Mouse (Mus musculus): ENCODE measurements around the gene Sox8.
A peak's percentile ranks its signal among the peaks of the same experiment; 100 is the strongest.

Gene Sox8

DNA sequence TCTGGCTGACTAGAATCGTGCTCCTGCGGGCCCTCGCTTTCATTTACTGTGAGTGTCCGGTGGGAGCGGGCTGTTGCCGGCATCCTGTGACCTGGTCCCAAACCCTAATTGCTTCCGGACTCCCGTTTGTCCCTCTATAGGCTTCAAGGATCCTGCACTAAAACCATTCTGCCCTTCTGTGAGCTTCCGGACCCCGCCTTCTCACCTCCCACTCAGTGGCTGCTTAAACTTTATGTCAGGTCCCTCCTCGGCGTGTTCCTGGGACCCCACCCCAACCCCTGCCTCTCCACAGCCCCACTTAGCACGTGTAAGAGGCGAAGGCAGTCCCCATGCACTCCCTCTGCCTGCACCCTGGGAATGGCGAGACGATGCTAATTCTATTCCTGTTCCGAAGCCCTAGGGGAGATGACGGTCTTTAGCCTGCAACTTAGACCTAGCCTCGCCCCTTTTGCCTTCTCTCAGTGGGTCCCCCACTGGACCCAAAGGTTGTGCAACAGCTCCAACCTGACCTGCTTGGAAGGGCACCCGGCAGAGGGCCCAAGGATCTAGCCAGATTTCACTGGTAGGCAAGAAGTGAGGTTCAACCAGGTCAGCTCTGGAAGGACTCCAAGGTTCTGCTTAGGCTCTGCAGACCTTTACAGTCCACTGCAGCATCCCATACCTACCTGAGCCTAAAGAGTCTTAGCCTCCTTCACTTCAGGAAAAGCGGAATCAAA, 9.0 kb upstream of the Sox8 start:
- DNase-seq (ENCODE audit: low spot score) = no peak

DNA sequence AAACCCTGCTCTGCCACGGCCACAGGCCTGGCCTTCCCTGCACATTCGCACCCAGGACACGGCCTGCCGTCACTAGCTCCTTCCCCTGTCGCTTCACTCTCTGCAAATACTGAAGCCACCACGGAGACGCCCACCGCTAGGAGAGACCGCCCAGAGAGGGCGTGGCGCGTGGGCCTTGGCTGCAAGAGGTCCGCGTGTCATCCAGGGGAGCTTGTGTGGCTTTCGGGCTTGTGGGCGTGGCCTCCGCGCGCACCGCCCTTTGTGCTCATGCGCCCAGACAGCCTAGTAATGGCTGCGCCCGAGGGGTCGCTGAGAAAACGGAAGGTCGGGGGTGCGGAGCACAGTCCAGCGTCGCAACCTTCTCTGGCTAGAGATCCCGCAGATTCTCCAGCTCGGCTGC, 8.4 kb upstream of the Sox8 start, which contains the start of gene Lmf1:
Lmf1 (plus strand) TSS at position 166 of the 400 bp plus-strand sequence.
- DNase-seq (ENCODE audit: low spot score) = peak; percentile 95

DNA sequence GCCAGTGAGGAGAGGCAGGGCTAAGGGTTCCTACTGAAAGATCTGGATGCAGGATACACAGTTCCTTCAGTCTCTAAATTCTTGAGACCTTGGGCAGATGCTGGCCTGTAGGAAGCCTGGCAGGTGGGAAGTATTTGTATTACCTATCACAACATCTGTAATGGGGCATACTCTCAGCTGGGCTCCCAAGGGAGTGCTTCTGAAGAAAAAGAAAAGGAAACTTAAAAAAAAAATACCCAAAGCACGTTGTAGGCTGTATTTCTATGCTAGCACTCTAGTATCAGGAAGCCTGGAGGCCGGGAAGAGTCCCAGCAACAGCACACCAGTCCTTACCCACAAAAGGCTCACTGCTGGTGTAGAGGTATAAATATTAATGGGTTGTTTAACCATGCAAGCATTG, 7.2 kb upstream of the Sox8 start:
- DNase-seq (ENCODE audit: low spot score) = no peak

DNA sequence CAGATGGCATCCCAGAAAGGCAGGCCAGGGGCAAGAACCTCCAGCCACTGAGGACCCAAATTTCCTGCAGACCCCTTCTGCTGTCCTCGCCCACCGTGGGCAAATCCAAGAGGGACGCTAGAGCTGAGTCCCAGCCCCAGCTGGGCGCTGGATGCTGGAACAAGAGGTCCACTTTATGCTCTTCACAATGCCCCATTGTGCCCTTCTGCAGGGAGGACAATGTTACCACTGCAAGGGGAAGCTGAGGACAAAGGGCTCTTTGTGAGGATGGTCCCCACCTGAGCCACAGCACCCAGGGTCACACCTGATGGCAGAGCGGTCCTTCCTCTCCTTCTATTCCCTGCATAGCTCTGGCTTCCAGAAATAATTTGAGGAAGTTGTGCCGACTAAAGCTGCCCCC, 6.8 kb upstream of the Sox8 start:
- DNase-seq (ENCODE audit: low spot score) = no peak

DNA sequence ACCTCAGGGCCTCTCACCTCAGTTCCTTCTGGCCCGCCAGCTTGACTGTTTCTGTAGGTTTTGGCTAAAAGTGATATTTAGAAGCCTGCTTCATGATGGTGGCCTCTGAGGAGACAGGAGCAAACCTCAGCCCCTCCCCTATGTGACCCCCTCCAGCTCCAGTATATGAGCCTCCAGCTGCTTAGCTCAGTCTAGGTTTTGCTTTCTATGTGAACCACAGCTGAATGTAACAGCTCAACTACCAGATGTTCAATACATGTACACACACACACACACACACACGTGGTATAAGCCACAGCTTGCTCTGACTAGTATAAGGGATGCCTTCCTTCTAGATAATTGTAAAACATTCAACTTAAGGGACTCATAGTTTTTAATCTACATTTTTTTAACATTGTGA, 5.5 kb upstream of the Sox8 start:
- DNase-seq (ENCODE audit: low spot score) = no peak

DNA sequence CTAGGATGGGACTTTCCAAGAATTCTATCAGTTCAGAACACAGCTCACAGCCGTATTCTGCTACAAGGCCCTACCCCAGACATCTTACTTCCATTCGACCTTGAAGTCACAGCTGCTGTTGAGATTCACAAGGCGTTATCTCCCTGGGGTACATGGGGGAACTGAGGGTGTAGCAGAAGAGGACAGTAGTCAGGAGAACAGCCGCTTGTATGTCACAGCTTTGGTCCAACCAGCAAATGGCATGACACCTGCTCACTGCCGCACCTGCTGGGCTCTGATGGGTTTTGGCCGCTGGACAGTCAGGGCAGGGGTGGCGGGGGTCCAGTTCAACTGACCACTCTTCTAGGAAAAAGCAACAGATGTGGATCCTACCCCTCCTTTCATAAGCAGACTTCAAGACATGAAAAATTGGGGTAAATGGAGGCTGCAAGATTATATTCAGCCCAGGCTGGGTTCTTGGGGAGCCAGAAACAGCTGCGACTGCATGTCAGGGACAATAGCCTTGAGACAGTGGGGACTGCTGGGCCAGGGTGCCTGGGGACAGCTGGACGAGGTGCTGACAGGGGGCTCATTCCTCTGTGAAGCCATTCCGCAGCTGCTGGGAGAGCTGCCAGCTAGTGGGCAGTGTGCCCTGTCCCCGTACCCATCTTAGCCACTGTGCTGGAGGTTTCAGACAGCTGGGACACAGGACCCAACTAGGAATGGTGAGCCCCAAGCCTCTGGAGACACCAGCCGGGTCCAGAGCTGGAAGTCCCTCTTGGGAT, 4.9 kb upstream of the Sox8 start:
- no peak for DNase-seq (ENCODE audit: low spot score)

DNA sequence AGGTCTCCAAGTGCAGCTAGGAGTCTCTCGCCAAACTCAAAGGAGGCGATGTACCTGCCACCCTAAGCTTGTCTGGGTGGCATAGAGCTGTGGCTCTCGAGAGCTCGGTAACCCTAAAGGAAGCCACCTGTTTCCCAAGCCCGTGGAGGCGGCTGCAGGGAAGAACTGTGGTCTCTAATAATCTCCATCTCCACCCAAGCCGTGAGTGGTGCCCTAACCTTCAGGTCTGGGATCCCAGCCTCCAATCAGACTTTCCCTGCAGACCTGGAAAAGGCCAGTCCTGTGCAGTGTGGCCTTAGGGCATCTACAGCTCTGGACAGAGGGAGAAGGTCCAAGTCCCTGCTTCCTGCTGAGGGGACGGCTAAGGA, 951 bp upstream of the Sox8 start:
- DNase-seq (ENCODE audit: low spot score) = no peak

DNA sequence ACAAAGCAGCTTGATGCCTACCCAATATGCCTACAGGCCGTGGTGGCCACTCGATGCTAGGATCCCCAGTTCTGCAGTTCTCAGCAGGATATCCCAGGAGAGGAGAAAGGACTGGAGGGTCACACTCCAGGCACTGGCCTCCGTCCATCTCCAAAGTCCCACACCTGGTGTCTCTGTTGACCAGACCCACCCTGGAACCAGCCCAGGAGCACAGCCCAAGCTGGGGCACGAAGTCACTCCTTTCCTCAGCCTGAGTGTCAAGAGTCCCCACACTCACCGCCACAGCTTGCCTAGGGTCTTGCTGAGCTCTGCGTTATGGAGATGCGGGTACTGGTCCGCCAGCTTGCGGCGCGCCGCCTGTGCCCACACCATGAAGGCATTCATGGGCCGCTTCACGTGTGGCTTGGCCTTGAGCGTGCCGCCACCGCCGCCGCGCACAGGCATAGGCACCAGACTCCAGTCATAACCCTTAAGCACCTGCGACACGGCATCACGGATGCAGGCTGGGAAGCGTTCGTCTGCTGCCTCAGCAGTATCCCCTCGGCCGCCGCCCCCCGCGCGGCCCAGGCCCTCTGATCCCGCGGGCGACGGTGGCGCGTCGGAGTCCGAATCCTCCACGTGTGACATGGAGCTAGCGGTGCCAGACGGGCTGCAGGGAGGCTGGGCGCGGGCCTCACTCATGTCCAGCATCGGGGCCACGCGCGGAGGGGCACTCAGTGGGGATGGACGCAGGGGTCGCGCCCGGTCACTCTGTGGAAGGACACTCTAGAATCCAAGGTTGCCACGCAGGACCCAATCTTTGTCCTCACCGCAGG, 446 bp downstream of the Sox8 start:
- no peak for DNase-seq (ENCODE audit: low spot score)

DNA sequence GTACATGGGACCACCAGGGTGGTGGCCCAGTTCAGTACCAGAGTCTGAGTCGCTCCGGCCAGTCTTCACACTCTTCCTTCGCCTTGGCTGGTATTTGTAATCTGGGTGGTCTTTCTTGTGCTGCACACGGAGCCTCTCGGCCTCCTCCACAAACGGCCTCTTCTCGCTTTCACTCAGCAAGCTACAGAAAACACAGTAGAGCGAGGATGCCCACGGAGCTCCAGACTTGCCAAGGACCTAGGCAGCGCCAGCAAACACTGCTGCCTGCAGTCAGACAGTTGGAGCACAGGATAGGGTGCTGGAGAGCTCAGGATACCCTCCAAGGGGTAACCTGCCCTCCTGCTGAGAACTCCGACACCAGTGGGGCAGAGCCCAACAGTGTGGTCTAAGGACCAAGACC, 1.6 kb downstream of the Sox8 start:
- no peak for DNase-seq (ENCODE audit: low spot score)

DNA sequence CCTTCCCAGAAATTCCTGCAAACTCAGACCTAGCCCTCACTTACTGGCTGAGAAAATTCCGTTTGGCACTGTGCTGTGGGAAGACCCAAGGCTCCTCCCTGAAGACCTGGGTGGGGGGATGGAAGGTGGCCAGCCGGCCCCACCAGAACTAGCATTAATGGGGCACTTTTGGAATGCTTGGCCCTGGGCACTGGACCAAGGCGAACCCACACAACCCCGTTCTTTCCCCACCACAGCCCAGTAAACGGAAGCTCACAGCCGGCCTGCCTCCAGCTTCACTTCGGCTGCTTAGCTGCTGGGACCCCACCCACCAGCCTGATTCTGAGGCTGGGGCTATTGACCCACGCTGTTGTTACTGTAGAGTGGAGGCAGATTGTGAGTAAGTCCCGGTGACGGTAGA, 2.3 kb downstream of the Sox8 start:
- DNase-seq (ENCODE audit: low spot score) = no peak

DNA sequence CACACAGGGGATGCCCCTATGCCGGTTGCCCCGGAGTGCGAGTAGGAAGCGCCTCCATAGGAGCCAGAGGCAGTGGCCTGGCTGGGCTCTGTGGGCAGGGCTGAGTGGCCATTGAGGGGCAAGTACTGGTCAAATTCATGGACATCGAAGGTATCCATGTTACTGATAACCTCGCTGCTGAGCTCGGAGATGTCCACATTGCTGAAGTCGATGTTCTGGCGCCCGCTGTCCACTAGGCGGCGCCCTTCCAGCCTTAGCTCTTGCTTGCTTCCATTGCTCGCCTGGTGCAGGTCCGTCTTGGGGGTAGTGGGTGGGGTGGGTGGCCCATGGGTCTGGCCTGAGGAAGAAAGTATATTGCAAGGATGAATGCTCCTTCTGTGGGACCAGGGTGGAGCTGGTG, 2.7 kb downstream of the Sox8 start:
- no peak for DNase-seq (ENCODE audit: low spot score)

DNA sequence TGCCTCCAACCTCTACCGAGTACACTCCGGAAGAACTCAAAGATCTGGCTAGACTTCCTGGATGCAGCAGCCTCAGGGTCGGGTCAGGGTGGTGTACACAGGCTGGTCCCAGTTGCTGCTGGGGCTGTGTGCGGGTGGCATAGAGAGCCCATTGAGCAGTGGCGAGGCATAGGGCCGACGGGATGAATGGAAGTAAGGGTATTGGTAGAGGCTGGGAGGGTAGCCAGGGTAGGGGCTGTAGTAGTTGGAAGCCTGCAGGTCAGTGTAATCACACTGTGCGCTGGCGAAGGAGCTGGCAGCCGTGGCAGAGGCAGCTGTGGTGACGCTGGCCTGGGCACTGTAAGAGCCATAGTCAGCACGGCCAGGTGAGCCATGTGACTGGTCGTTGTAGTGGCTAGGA, 3.2 kb downstream of the Sox8 start:
- no peak for DNase-seq (ENCODE audit: low spot score)

DNA sequence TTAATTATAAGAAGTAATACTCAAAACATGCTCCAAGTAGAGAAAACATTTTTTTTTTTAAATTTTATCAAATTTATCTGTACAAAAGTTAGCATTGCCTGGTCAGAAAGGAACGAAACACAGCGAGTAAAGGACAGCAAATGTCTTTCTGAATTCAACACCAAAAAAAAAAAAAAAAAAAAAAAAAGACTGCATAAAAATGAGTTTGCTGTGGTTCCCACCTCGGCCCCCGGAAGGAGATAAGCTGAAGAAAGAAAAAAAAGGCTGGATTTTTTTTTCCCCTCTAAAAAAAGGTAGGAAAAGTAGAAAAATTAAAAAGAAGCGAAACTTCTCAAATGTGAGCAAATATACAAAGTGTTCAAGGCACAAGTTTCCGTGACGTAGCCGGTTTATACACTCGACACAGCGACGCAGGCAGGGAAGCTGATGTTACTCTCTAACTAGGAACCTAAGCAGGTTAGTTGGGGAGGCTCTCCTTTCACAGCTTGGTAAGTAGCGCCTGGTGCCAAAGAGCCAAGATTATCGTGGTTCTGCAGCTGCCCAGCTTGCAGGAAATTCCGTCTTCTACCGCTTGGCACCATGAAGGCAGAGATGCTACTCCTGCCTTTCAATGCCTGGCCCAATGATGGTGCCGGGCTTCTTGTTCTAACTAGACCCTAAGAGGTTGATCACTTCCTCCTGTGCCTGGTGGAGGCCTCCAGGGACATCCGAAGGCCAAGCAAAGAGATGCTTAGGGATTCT, 4.5 kb downstream of the Sox8 start:
- no peak for DNase-seq (ENCODE audit: low spot score)

DNA sequence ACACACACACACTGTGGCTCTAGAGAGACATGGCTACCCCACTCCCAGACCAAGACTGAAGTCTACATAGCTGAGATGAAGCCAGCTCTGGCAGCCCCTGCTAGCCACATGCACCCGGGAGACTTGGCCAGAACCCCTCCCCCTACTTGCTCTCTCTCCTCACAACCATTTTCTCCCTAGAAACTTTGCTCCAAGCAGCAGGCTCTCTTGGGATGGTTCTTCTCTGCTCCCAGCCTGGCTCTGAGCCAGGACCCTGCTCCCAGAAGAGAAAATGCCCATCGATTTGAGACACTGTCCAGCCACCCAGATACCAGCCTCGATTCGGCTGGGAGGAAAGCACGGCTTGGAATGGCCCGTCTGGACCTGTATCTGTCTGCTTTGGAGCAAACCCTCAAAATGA, 5.2 kb downstream of the Sox8 start:
- DNase-seq (ENCODE audit: low spot score) = no peak

DNA sequence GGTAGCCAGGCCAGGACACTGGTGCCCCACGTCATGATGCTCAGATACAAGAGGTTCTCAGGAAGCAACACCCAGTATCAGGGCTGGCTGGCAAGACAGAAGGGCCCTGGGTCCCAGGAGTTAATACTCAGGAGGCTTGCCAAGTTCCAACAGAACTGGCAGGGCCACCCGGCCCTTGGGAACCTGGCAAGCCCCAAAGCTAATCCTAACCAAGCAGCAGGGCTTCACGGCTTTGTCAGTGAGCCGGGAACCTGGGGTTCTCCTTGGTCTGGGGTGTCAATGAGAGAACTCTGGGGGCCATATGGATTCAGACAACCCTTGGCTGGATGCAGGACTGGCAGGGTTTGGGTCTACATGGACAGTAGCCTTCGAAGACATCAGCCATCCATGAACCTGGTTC, 6.0 kb downstream of the Sox8 start:
- DNase-seq (ENCODE audit: low spot score) = no peak

DNA sequence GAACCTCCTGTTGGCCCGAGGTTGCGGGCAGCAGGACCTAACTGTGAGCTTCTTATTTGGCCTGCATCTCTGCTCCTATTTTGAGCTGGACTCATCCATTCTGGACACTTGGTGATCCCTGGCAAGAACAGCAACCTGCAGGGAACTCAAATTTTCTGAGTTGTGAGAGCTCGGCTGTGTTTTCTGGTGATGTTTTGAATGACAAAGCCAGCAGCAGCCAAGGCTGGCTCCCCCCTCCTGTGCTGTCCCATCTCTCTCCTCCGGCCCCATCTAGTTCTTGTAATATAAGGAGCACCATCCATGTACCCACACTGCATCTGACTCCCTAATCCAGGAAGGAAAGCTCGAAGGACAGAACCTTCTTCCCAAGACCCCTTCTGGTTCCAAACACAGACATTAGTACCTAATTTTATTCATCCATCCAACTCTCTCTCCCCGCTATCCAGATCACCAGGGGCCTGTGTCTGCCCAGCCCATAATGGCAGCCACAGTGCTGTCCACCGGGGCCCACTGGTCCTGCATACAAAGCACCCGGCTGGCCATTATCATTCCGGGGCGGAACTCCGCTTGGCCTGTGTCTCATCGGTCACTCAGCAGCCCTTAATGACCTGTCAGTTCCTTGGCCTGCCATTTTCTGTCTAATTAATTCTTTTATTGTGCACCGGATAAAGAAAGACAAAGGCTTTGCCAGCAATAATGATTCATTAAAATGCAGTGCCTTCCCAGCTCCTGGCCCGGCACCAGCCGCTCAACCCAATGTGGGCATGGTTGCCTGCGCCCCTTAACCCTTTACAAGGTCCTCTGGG, 9.1 kb downstream of the Sox8 start:
- DNase-seq (ENCODE audit: low spot score) = no peak

DNA sequence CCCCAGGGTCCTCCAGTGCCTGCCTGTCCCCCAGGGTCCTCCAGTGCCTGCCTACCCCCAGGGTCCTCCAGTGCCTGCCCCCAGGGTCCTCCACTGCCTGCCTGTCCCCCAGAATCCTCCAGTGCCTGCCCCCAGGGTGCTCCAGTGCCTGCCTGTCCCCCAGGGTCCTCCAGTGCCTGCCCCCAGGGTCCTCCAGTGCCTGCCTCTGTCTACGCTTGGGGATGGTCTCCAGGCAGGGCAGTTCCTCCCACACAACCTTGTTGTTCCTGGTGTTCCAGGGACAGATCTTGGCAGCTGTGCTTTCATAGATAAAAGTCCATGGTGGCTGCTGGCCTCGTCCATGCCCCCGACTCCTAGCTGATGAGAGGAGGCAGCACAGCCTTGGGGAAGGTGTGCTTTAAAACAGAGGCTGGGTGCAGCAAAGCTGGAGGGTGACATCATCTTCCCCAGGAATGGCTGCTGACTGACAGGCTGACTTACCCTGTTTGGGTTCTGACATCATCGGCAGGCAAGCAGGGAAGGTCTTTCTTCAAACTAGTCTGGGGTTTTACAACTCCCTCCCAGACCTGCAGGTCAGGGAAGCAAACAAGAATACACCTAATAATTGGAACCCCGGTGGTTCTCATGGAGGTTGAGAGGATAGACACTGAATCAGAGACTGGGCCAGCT, 9.8 kb downstream of the Sox8 start:
- DNase-seq (ENCODE audit: low spot score) = no peak

DNA sequence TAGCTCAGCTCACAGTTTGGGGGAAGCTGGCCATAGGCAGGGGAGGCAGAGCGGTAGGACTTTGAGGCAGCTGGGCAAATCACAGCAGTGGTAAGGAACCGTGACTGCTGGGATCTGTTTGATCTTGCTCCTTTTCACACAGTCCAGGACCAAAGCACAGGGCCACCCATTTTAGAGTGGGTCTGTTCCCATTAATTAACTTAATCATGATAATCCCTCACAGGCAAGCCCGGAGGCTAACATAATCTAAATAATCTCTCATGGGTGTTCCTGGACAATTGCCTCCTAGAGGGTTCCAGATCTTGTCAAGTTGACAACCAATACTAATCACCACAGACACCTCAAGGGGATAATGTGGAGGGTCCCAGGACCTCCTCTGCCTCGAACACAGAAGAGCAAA, 10.9 kb downstream of the Sox8 start:
- DNase-seq (ENCODE audit: low spot score) = no peak

DNA sequence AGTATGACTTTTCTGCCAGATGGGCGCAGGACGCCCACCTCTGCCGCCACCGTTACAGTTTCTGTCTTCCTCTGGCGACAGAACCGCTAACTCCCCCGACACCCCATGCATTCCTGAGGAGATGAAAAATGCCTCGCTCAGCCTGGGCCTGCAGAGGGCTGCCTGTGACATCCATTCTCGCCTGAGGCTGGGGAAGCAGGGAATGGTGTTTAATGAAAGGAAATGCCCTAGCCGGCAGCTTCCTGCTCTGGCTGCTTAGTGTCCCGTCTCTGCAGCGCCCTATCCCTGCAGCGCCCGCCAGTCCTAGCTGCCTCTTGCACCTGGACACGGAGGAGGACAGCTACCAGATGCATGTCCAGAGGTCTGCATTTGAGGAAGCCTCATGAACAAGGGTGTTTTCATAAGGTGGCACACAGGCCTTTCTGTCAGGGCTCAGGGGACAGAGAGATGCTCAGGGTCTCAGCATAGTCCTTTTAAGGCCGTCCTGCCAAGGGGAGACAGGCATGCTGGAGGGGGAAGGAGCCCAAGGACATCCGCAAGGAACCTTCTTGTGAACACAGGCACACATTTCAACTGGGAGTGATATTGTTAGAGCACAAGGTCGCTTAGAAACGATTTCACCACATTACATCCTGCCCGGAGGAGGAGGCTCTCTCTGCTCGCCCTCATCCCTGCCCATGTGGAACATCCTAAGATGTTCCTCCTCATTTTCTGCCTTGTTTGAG, 13.7 kb downstream of the Sox8 start:
- no peak for DNase-seq (ENCODE audit: low spot score)
